29 mouse cellular contexts compared by ENCODE assay signal in the genomic region with DNA sequence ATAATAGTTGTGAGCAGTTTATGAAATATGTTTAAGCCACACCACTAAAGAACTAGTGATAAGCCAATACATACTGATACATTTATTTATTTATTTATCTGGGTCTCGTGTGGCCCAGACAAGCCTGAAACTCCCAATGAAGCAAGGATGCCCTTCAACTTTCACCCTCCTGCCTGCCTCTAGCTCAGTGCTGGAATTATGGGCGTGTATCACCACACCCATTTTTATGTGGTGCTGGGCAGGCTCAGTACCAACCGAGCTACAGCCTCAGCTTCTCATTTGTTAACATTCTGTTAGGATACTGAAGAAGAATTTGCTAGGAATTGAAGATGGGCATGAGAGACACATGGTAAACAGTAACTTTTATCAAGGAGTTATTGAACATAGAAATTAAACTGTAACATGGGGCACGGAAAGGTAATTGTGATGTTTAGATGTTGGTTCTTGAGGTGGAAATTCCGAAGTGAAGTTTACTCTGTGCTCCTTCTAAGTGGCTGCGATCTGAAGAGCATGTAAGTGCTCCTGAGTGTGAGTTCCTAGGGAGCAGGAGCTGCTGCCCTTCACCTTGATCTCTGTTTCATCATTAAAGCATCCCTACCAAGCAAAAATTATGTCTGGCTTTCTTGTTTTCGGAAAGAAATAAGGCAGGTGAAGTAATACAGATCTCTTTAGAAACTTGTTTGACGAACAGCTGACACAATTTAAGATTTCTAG. TPM values are rescaled to one million over a fixed set of nuclear protein-coding genes. Genes with fewer than 3 reads are reported as not detected.
DNase-seq lines count a peak whose midpoint lies in the region; ATAC-seq and TF ChIP-seq lines count a peak whose summit lies in the region.
"Had no signal": no experiment of that assay in that cellular context is flagged by ENCODE, and none has a peak within 500 bp of the region (broad histone marks: within the 10 kb centered on the region; RNA-seq: fewer than 3 reads in every experiment).

No protein-coding gene starts in this region.

- peaks cover 5% of the 10 kb centered on the region for H3K36me3 ChIP-seq in liver, embryonic 12.5 days
- H3K36me3 ChIP-seq in liver, postnatal 0 days (replicated peaks; ENCODE audit: insufficient read depth, low read length), result no peaks in the 10 kb centered on the region
- H3K36me3 ChIP-seq: heart, embryonic 13.5 days; kidney, embryonic 15.5 days; limb, embryonic 12.5 days; neural tube, embryonic 13.5 days had no signal

- no peak for TF ChIP-seq POLR2A in lung, adult 2 months (IDR thresholded peaks at IDR 0.05; ENCODE audit: borderline replicate concordance, extremely low read depth, low read depth, low read length)

- TF ChIP-seq CTCF in lung, adult 2 months (IDR thresholded peaks at IDR 0.05; ENCODE audit: insufficient read depth, low read length), result no peak
- no peak for TF ChIP-seq CTCF in liver, postnatal 0 days (IDR thresholded peaks at IDR 0.05; ENCODE audit: low read depth)

- peak overlapping the region; percentile 20; the same call in 1 of the 2 replicates for H3K27ac ChIP-seq in liver, embryonic 12.5 days
- no peak overlapping the region for H3K27ac ChIP-seq in liver, postnatal 0 days (ENCODE audit: low read depth)
- H3K27ac ChIP-seq: heart, embryonic 13.5 days; hindbrain, embryonic 14.5 days; kidney, embryonic 15.5 days; layer of hippocampus, adult 2 months; left cerebral cortex, adult 2 months; limb, embryonic 12.5 days; neural tube, embryonic 13.5 days had no signal

- ATAC-seq in liver, embryonic 12.5 days, result no peak
- ATAC-seq in liver, postnatal 0 days, result no peak
- ATAC-seq: CD4-positive, CD25-positive, alpha-beta regulatory T cell, adult 4 months; forebrain, embryonic 14.5 days had no signal

- peak overlapping the region; percentile 32 for H3K4me2 ChIP-seq in liver, embryonic 12.5 days
- no peak overlapping the region for H3K4me2 ChIP-seq in liver, postnatal 0 days (ENCODE audit: low read depth, low read length)
- H3K4me2 ChIP-seq: heart, embryonic 13.5 days; hindbrain, embryonic 14.5 days; kidney, embryonic 15.5 days; limb, embryonic 12.5 days; lung, embryonic 14.5 days; midbrain, embryonic 11.5 days; neural tube, embryonic 13.5 days had no signal

- H3K9ac ChIP-seq in liver, embryonic 12.5 days, result no peak overlapping the region
- no peak overlapping the region; the same call in 1 of the 2 replicates for H3K9ac ChIP-seq in liver, postnatal 0 days (replicated peaks)
- H3K9ac ChIP-seq: heart, embryonic 13.5 days; hindbrain, embryonic 14.5 days; kidney, embryonic 15.5 days; limb, embryonic 12.5 days; lung, embryonic 14.5 days; neural tube, embryonic 13.5 days had no signal

- no peaks in the 10 kb centered on the region for H3K9me3 ChIP-seq in liver, embryonic 12.5 days (replicated peaks)
- H3K9me3 ChIP-seq in liver, postnatal 0 days (ENCODE audit: low read length), result no peaks in the 10 kb centered on the region
- H3K9me3 ChIP-seq: heart, embryonic 13.5 days; kidney, embryonic 15.5 days; limb, embryonic 12.5 days; neural tube, embryonic 13.5 days had no signal

- H3K4me3 ChIP-seq in lung, adult 2 months (replicated peaks; ENCODE audit: extremely low read depth, low read depth, low read length), result no peak overlapping the region
- no peak overlapping the region for H3K4me3 ChIP-seq in liver, embryonic 12.5 days
- H3K4me3 ChIP-seq in liver, postnatal 0 days (ENCODE audit: low read depth, low read length), result no peak overlapping the region
- H3K4me3 ChIP-seq: heart, embryonic 13.5 days; kidney, embryonic 15.5 days; layer of hippocampus, adult 2 months; left cerebral cortex, adult 2 months; limb, embryonic 12.5 days; neural tube, embryonic 13.5 days had no signal

- DNase-seq in lung, postnatal 25 days (ENCODE audit: low spot score), result peak; percentile 29
- DNase-seq in lung, adult 2 months, result no peak
- DNase-seq in c-Kit-positive CD71-positive TER-119-positive erythroid progenitor cells, embryonic 14.5 days (ENCODE audit: low spot score), result peak; percentile 44
- peak; percentile 23 for DNase-seq in liver, postnatal 0 days
- DNase-seq in urinary bladder, adult 18-20 months (ENCODE audit: low spot score in 2 of 2), result no peak
- DNase-seq in kidney, adult 18-20 months, result no peak
- DNase-seq in cerebellum, postnatal 10 days, result no peak
- DNase-seq: adrenal gland, postnatal 14 days; cerebellum, adult 11-12 months; cerebellum, adult 9-11 months; gastrocnemius, postnatal 36 days; heart, adult 18-20 months; heart, postnatal 10 days; kidney, adult 11 months; kidney, postnatal 25 days; lung, embryonic 14.5 days; right cerebral cortex, postnatal 4 days; thymus, postnatal 4 days had no signal

- no peaks in the 10 kb centered on the region for H3K27me3 ChIP-seq in liver, embryonic 12.5 days (replicated peaks)
- H3K27me3 ChIP-seq in liver, postnatal 0 days (ENCODE audit: insufficient read depth, low read length), result no peaks in the 10 kb centered on the region
- H3K27me3 ChIP-seq: heart, embryonic 13.5 days; kidney, embryonic 15.5 days; limb, embryonic 12.5 days; neural tube, embryonic 13.5 days had no signal

- 53% methylated on average over 8 of the region's 8 CpGs for WGBS in lung, adult 2 months
- WGBS in liver, embryonic 12.5 days (ENCODE audit: insufficient replicate concordance), result 63% methylated on average over 8 of the region's 8 CpGs
- 67% methylated on average over 8 of the region's 8 CpGs for WGBS in liver, postnatal 0 days (ENCODE audit: insufficient replicate concordance)

- TF ChIP-seq EP300 in liver, postnatal 0 days (IDR thresholded peaks at IDR 0.05; ENCODE audit: low read depth), result no peak

- H3K4me1 ChIP-seq in lung, adult 2 months (ENCODE audit: control insufficient read depth, insufficient read depth, low read length), result no peaks in the 10 kb centered on the region; the same call in 1 of the 2 replicates
- peaks cover 62% of the 10 kb centered on the region for H3K4me1 ChIP-seq in liver, embryonic 12.5 days
- H3K4me1 ChIP-seq in liver, postnatal 0 days (ENCODE audit: insufficient read depth), result peaks cover 4% of the 10 kb centered on the region

RNA-seq across cellular contexts. Expression of gene Ssbp2, which starts 5.1 kb away (rescaled TPM):
- 9.8 and 15.1 TPM in 2 replicates for polyA plus RNA-seq in lung, adult 2 months (2012; rRNA removed)
- 70.2 and 74.5 TPM in 2 replicates for polyA plus RNA-seq in liver, embryonic 12.5 days (2016; fragmentation: Nextera tagmentation; extraction: Ambion mirVana)
- 18.8 and 21.6 TPM in 2 replicates for polyA plus RNA-seq in liver, postnatal 0 days (2015; fragmentation: Nextera tagmentation; extraction: Ambion mirVana)

Comparison
In these comparisons a context has a peak if more than half of its experiments do, and no peak if none do; other contexts are left out.
1. DNase-seq: peak in lung, postnatal 25 days (single experiment), c-Kit-positive CD71-positive TER-119-positive erythroid progenitor cells, embryonic 14.5 days (single experiment) and liver, postnatal 0 days (single experiment); none in lung, adult 2 months (single experiment), urinary bladder, adult 18-20 months (0 of 2), kidney, adult 18-20 months (single experiment) and cerebellum, postnatal 10 days (0 of 2).